Mouse (Mus musculus) MEL (cell line): ENCODE results near the gene Rcc1l. TPM values are rescaled to one million over a fixed set of nuclear protein-coding genes. Genes with fewer than 3 reads are reported as not detected.

Experiments
- DNase-seq: peaks from one replicate; pipeline ENCODE4 v3.0.0; 2011; ENCODE audit warnings: low read depth, low spot score
- H3K27ac ChIP-seq: 2 replicates; pipeline ENCODE4 v1.5.1; 2012; ENCODE audit warnings: low read depth, mild to moderate bottlenecking, control low read depth, low read length, moderate library complexity; ENCODE audit not compliant: control insufficient read depth
- H3K27me3 ChIP-seq, 2 experiments: fragments of 150-350 bp in 1 of 2; sonication (generic) in 1 of 2; 2 replicates each; pipeline ENCODE4 v1.6.1; 2012; ENCODE audit warnings: low read length in 2 of 2, mild to moderate bottlenecking in 2 of 2, improper control_type of control experiment in 1 of 2, moderate library complexity in 1 of 2; ENCODE audit not compliant: insufficient read depth in 2 of 2, control insufficient read depth in 1 of 2
- H3K36me3 ChIP-seq, 2 experiments: 2 replicates each; pipeline ENCODE4 v1.6.1; 2012 to 2014; ENCODE audit warnings: low read length in 2 of 2, improper control_type of control experiment in 1 of 2, inconsistent platforms in 1 of 2, mild to moderate bottlenecking in 1 of 2; ENCODE audit not compliant: insufficient read depth in 2 of 2, control insufficient read depth in 1 of 2
- H3K4me1 ChIP-seq, 2 experiments: fragments of 150-350 bp in 1 of 2; sonication (generic) in 1 of 2; 2 replicates each; pipeline ENCODE4 v1.6.1; 2012; ENCODE audit warnings: low read length in 2 of 2, improper control_type of control experiment in 1 of 2, mild to moderate bottlenecking in 1 of 2; ENCODE audit not compliant: insufficient read depth in 2 of 2, control insufficient read depth in 1 of 2
- H3K4me3 ChIP-seq, 2 experiments: fragments of 150-350 bp in 1 of 2; sonication (generic) in 1 of 2; 2 replicates each; pipeline ENCODE4 v1.5.1; 2012; ENCODE audit warnings: low read depth in 2 of 2, low read length in 2 of 2, mild to moderate bottlenecking in 2 of 2, moderate library complexity in 2 of 2, control low read depth in 1 of 2, improper control_type of control experiment in 1 of 2; ENCODE audit not compliant: control insufficient read depth in 1 of 2, insufficient read depth in 1 of 2
- H3K79me2 ChIP-seq: 2 replicates; pipeline ENCODE4 v1.6.1; 2012; ENCODE audit warnings: mild to moderate bottlenecking, low read length, moderate library complexity; ENCODE audit not compliant: control insufficient read depth, poor library complexity, insufficient read depth
- H3K9ac ChIP-seq: 2 replicates; pipeline ENCODE4 v1.6.1; 2012; ENCODE audit warnings: low read depth, mild to moderate bottlenecking, control low read depth, low read length, moderate library complexity; ENCODE audit not compliant: control insufficient read depth, poor library complexity, severe bottlenecking
- H3K9me3 ChIP-seq: fragments of 150-350 bp; sonication (generic); replicated peaks from 2 replicates; pipeline ENCODE4 v1.6.1; 2012; ENCODE audit warnings: mild to moderate bottlenecking, low read length, improper control_type of control experiment, moderate library complexity; ENCODE audit not compliant: insufficient read depth
- BHLHE40 ChIP-seq: IDR thresholded peaks from 2 replicates; pipeline ENCODE4 v1.6.1; 2012; ENCODE audit warnings: low read depth, mild to moderate bottlenecking, inconsistent platforms, low read length, improper control_type of control experiment, borderline replicate concordance
- CHD2 ChIP-seq: IDR thresholded peaks from 2 replicates; pipeline ENCODE4 v1.6.1; 2011; ENCODE audit warnings: low read length, improper control_type of control experiment
- CTCF ChIP-seq, 3 experiments: IDR thresholded peaks in 2 of 3; conservative IDR thresholded peaks in 1 of 3; 2 replicates each; pipeline ENCODE4 v1.5.1; 2011 to 2012; ENCODE audit warnings: low read length in 3 of 3, low read depth in 2 of 3, mild to moderate bottlenecking in 2 of 3, improper control_type of control experiment in 1 of 3, inconsistent platforms in 1 of 3, mixed read lengths in 1 of 3, moderate library complexity in 1 of 3; ENCODE audit not compliant: control insufficient read depth in 1 of 3, insufficient read depth in 1 of 3, poor library complexity in 1 of 3, severe bottlenecking in 1 of 3
- JUND ChIP-seq: IDR thresholded peaks from 2 replicates; pipeline ENCODE4 v1.6.1; 2011; ENCODE audit warnings: low read depth, mild to moderate bottlenecking, improper control_type of control experiment, low read length
- KAT2A ChIP-seq: conservative IDR thresholded peaks from 2 replicates; pipeline ENCODE4 v1.6.1; 2012; ENCODE audit warnings: low read depth, low read length, improper control_type of control experiment, inconsistent platforms
- MAX ChIP-seq: IDR thresholded peaks from 2 replicates; pipeline ENCODE4 v1.6.1; 2011; ENCODE audit warnings: low read length, improper control_type of control experiment
- MYB ChIP-seq: IDR thresholded peaks from 2 replicates; pipeline ENCODE4 v1.6.1; 2011; ENCODE audit warnings: mild to moderate bottlenecking, low read depth, low read length, improper control_type of control experiment
- MYC ChIP-seq: IDR thresholded peaks from 2 replicates; pipeline ENCODE4 v1.6.1; 2011; ENCODE audit warnings: low read depth, mild to moderate bottlenecking, low read length, improper control_type of control experiment, moderate library complexity
- RAD21 ChIP-seq: IDR thresholded peaks from 2 replicates; pipeline ENCODE4 v1.6.1; 2011; ENCODE audit warnings: mild to moderate bottlenecking, low read depth, low read length, improper control_type of control experiment
- SMC3 ChIP-seq: IDR thresholded peaks from 2 replicates; pipeline ENCODE4 v1.6.1; 2011; ENCODE audit warnings: low read depth, low read length, improper control_type of control experiment
- TBP ChIP-seq: IDR thresholded peaks from 2 replicates; pipeline ENCODE4 v1.8.0; 2011; ENCODE audit warnings: low read depth, low read length, improper control_type of control experiment
- USF1 ChIP-seq: IDR thresholded peaks from 2 replicates; pipeline ENCODE4 v1.6.1; 2014; ENCODE audit warnings: low read depth, mild to moderate bottlenecking, inconsistent platforms, low read length, improper control_type of control experiment, moderate library complexity
- USF2 ChIP-seq, 2 experiments: IDR thresholded peaks; 2 replicates each; pipeline ENCODE4 v1.6.1; 2011 to 2012; ENCODE audit warnings: improper control_type of control experiment in 2 of 2, low read length in 2 of 2, borderline replicate concordance in 1 of 2, inconsistent platforms in 1 of 2, low read depth in 1 of 2, mild to moderate bottlenecking in 1 of 2; ENCODE audit not compliant: insufficient read depth in 1 of 2
- ZKSCAN1 ChIP-seq: IDR thresholded peaks from 2 replicates; pipeline ENCODE4 v1.6.1; 2012; ENCODE audit warnings: low read depth, mild to moderate bottlenecking, inconsistent platforms, low read length, improper control_type of control experiment, moderate library complexity
- polyA plus RNA-seq, 2 experiments: library from polyadenylated mRNA; stranded (reverse) in 1 of 2; unstranded in 1 of 2; fragments of >175 nt in 1 of 2; fragments of >200 nt in 1 of 2; gene quantifications; 2 replicates each; pipeline versions ENCODE4 v1.2.1 to v1.2.4; 2012; ENCODE audit warnings: low replicate concordance in 2 of 2, low read depth in 1 of 2; ENCODE audit not compliant: insufficient read length in 2 of 2, insufficient read depth in 1 of 2, missing spikeins in 1 of 2
- total RNA-seq: library from RNA; depleted of rRNA; stranded (reverse); fragments of 300-350 nt; gene quantifications from 2 replicates; pipeline ENCODE4 v1.2.3, GENCODE M21; 2012

Rcc1l gene
- total and polyA plus RNA-seq, 3 experiments: 51.7 to 59.1 TPM; not detected in 1

DNA sequence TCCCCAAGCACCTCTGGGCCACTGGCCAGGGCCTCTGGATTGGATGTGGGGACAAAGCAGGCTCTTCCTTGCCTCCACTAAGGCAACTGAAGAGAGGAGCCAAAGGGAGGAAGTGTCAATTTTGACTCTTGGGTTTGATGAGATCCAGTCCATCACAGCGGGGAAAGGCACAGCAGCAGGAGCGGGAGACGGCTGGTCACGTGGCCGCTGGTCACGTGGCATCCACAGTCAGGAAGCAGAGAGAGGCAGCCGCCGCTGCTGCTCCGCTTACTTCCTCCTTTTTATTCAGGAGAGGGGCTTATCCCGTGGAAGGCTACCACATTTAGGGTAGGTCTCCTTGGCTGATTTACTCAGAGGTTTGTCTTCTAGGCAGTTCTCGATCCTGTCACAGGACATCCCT lies 34.2 kb downstream of the Rcc1l start:
- Histone ChIP-seq H3K4me1 (no peaks in the 10 kb centered on the region), H3K36me3 (no peaks in the 10 kb centered on the region), H3K4me3 (no peak overlapping the region), H3K9ac (no peak overlapping the region), H3K79me2 (no peaks in the 10 kb centered on the region)
- no peak for DNase-seq
- no peak for TF ChIP-seq MAX
- peak; percentile 47; the same call in 1 of the 2 replicates for TF ChIP-seq USF1
- TF ChIP-seq JUND: no peak
- no peak for TF ChIP-seq TBP
- no peak for TF ChIP-seq MYC
- TF ChIP-seq, all 39 proteins: peak for 1
- H3K9me3 ChIP-seq: no peaks in the 10 kb centered on the region
- H3K27ac ChIP-seq: no peak overlapping the region
- no peaks in the 10 kb centered on the region for H3K27me3 ChIP-seq

GRCm38 (mm10) chr5:134141236-134141635 lies 35.3 kb downstream of the Rcc1l start:
- Histone ChIP-seq H3K4me3 (no peak overlapping the region), H3K4me1 (no peaks in the 10 kb centered on the region), H3K79me2 (no peaks in the 10 kb centered on the region), H3K36me3 (no peaks in the 10 kb centered on the region), H3K27ac (no peak overlapping the region), H3K27me3 (no peaks in the 10 kb centered on the region), H3K9ac (no peak overlapping the region), H3K9me3 (no peaks in the 10 kb centered on the region)
- no peak for DNase-seq
- TF ChIP-seq BHLHE40 (no peak), ZKSCAN1 (no peak), KAT2A (no peak), USF1 (no peak), SMC3 (no peak), USF2 (IDR thresholded peaks at IDR 0.05; ENCODE audit: borderline replicate concordance in 1 of 2, insufficient read depth in 1 of 2, low read depth in 1 of 2, low read length in 2 of 2) (no peak), RAD21 (no peak), MYB (no peak)

- Histone ChIP-seq H3K79me2 (no peaks in the 10 kb centered on the region), H3K9me3 (no peaks in the 10 kb centered on the region), H3K27ac (no peak overlapping the region), H3K36me3 (no peaks in the 10 kb centered on the region), H3K4me3 (no peak overlapping the region), H3K27me3 (no peaks in the 10 kb centered on the region), H3K4me1 (no peaks in the 10 kb centered on the region), H3K9ac (no peak overlapping the region)
- no peak for DNase-seq
- TF ChIP-seq CHD2 (no peak), CTCF (IDR thresholded peaks at IDR 0.05 in 2 of 3, conservative IDR thresholded peaks at IDR 0.05 in 1 of 3; ENCODE audit: control insufficient read depth in 1 of 3, insufficient read depth in 1 of 3, low read depth in 2 of 3, low read length in 3 of 3, poor library complexity in 1 of 3, severe bottlenecking in 1 of 3) (0 out of 6 replicates have a peak, but pooled peaks of 1 of the 3 experiments have one; percentile 10)
These were observed 37.1 kb downstream of the Rcc1l start for GRCm38 (mm10) chr5:134139429-134139828.
